Mouse (Mus musculus): ENCODE measurements around the gene Vegfc. TPM values are rescaled to one million over a fixed set of nuclear protein-coding genes. Genes with fewer than 3 reads are reported as not detected.

Gene Vegfc
- total and polyA plus RNA-seq, 3 experiments, result not detected

GRCm38 (mm10) chr8:54087114-54087513 is 9.7 kb downstream of the Vegfc start:
- Histone ChIP-seq H3K27me3 (ENCODE audit: control insufficient read depth in 1 of 2, insufficient read depth in 2 of 2, low read length in 2 of 2) (no peaks in the 10 kb centered on the region), H3K27ac (ENCODE audit: control insufficient read depth, low read depth, low read length) (no peak overlapping the region), H3K4me1 (ENCODE audit: control insufficient read depth in 1 of 2, insufficient read depth in 2 of 2, low read length in 2 of 2) (no peaks in the 10 kb centered on the region), H3K9me3 (replicated peaks; ENCODE audit: insufficient read depth, low read length) (no peaks in the 10 kb centered on the region), H3K36me3 (ENCODE audit: control insufficient read depth in 1 of 2, insufficient read depth in 2 of 2, low read length in 2 of 2) (no peaks in the 10 kb centered on the region), H3K79me2 (ENCODE audit: control insufficient read depth, insufficient read depth, low read length, poor library complexity) (no peaks in the 10 kb centered on the region), H3K4me3 (ENCODE audit: control insufficient read depth in 1 of 2, insufficient read depth in 1 of 2, low read depth in 2 of 2, low read length in 2 of 2) (no peak overlapping the region), H3K9ac (ENCODE audit: control insufficient read depth, low read depth, low read length, poor library complexity, severe bottlenecking) (no peak overlapping the region)
- no peak for DNase-seq (ENCODE audit: low read depth, low spot score)
- TF ChIP-seq MXI1 (IDR thresholded peaks at IDR 0.05; ENCODE audit: low read depth, low read length), result no peak
- no peak for TF ChIP-seq CTCF (IDR thresholded peaks at IDR 0.05 in 2 of 3, conservative IDR thresholded peaks at IDR 0.05 in 1 of 3; ENCODE audit: control insufficient read depth in 1 of 3, insufficient read depth in 1 of 3, low read depth in 2 of 3, low read length in 3 of 3, poor library complexity in 1 of 3, severe bottlenecking in 1 of 3)
- TF ChIP-seq CHD1 (IDR thresholded peaks at IDR 0.05; ENCODE audit: low read depth, low read length), result no peak
- no peak for TF ChIP-seq POLR2AphosphoS5 (IDR thresholded peaks at IDR 0.05; ENCODE audit: borderline replicate concordance, low read depth, low read length)
- no peak for TF ChIP-seq ZC3H11A (IDR thresholded peaks at IDR 0.05; ENCODE audit: low read depth, low read length)
- TF ChIP-seq CHD2 (IDR thresholded peaks at IDR 0.05; ENCODE audit: low read length), result no peak
- TF ChIP-seq ZMIZ1 (IDR thresholded peaks at IDR 0.05; ENCODE audit: low read depth, low read length), result no peak
- no peak for TF ChIP-seq BHLHE40 (IDR thresholded peaks at IDR 0.05; ENCODE audit: borderline replicate concordance, low read depth, low read length)
- TF ChIP-seq MYC (IDR thresholded peaks at IDR 0.05; ENCODE audit: low read depth, low read length), result no peak
- no peak for TF ChIP-seq MAZ (IDR thresholded peaks at IDR 0.05; ENCODE audit: low read depth, low read length)
- no peak for TF ChIP-seq MAX (IDR thresholded peaks at IDR 0.05; ENCODE audit: low read length)
- no peak for TF ChIP-seq UBTF (IDR thresholded peaks at IDR 0.05; ENCODE audit: borderline replicate concordance, insufficient read depth, low read depth, low read length)
- no peak for TF ChIP-seq POLR2AphosphoS2 (IDR thresholded peaks at IDR 0.05; ENCODE audit: low read length)
- TF ChIP-seq TCF12 (IDR thresholded peaks at IDR 0.05; ENCODE audit: low read depth, low read length), result no peak

- no peak for DNase-seq (ENCODE audit: low read depth, low spot score)
- H3K27me3 ChIP-seq (ENCODE audit: control insufficient read depth in 1 of 2, insufficient read depth in 2 of 2, low read length in 2 of 2), result no peaks in the 10 kb centered on the region
- H3K27ac ChIP-seq (ENCODE audit: control insufficient read depth, low read depth, low read length), result no peak overlapping the region
- no peak overlapping the region for H3K4me3 ChIP-seq (ENCODE audit: control insufficient read depth in 1 of 2, insufficient read depth in 1 of 2, low read depth in 2 of 2, low read length in 2 of 2)
- no peaks in the 10 kb centered on the region for H3K4me1 ChIP-seq (ENCODE audit: control insufficient read depth in 1 of 2, insufficient read depth in 2 of 2, low read length in 2 of 2)
- no peaks in the 10 kb centered on the region for H3K9me3 ChIP-seq (replicated peaks; ENCODE audit: insufficient read depth, low read length)
- no peak for TF ChIP-seq ELF1 (IDR thresholded peaks at IDR 0.05; ENCODE audit: low read depth, low read length)
- TF ChIP-seq ZC3H11A (IDR thresholded peaks at IDR 0.05; ENCODE audit: low read depth, low read length), result no peak
- no peak for TF ChIP-seq CHD1 (IDR thresholded peaks at IDR 0.05; ENCODE audit: low read depth, low read length)
- TF ChIP-seq TAL1 (IDR thresholded peaks at IDR 0.05; ENCODE audit: low read length), result no peak
- TF ChIP-seq GATA1 (IDR thresholded peaks at IDR 0.05; ENCODE audit: low read depth, low read length), result no peak
- H3K9ac ChIP-seq (ENCODE audit: control insufficient read depth, low read depth, low read length, poor library complexity, severe bottlenecking), result no peak overlapping the region
- H3K79me2 ChIP-seq (ENCODE audit: control insufficient read depth, insufficient read depth, low read length, poor library complexity), result no peaks in the 10 kb centered on the region
- no peaks in the 10 kb centered on the region for H3K36me3 ChIP-seq (ENCODE audit: control insufficient read depth in 1 of 2, insufficient read depth in 2 of 2, low read length in 2 of 2)
Observed at GRCm38 (mm10) chr8:54089204-54089603, 11.8 kb downstream of the Vegfc start.
